Mouse (Mus musculus): Measurements from ENCODE around the gene Cib2.
A peak's percentile ranks its signal among the peaks of the same experiment; 100 is the strongest.

Cib2 gene

GRCm38 (mm10) chr9:54544212-54544953 is 15.6 kb downstream of the Cib2 start:
- DNase-seq = no peak

GRCm38 (mm10) chr9:54540801-54541200 is 19.2 kb downstream of the Cib2 start:
- DNase-seq = no peak

GRCm38 (mm10) chr9:54538684-54539083 is 21.3 kb downstream of the Cib2 start, which contains the start of gene Sh2d7:
Gene Sh2d7 (plus strand): TSS chr9:54538984.
- no peak for DNase-seq

- DNase-seq = no peak
Measured at GRCm38 (mm10) chr9:54538244-54538643, 21.8 kb downstream of the Cib2 start.

- no peak for DNase-seq
Measured at GRCm38 (mm10) chr9:54537480-54537879, 22.5 kb downstream of the Cib2 start.

- no peak for DNase-seq
Measured at GRCm38 (mm10) chr9:54537030-54537429, 23.0 kb downstream of the Cib2 start.

GRCm38 (mm10) chr9:54536236-54536635 is 23.8 kb downstream of the Cib2 start:
- DNase-seq = peak; percentile 17

GRCm38 (mm10) chr9:54533975-54534374 is 26.0 kb downstream of the Cib2 start:
- no peak for DNase-seq

- no peak for DNase-seq
Measured at GRCm38 (mm10) chr9:54532926-54533325, 27.1 kb downstream of the Cib2 start.

GRCm38 (mm10) chr9:54531421-54531820 is 28.6 kb downstream of the Cib2 start:
- no peak for DNase-seq

- no peak for DNase-seq
Measured at GRCm38 (mm10) chr9:54530836-54531235, 29.2 kb downstream of the Cib2 start.

GRCm38 (mm10) chr9:54529950-54530349 is 30.1 kb downstream of the Cib2 start:
- DNase-seq = no peak

GRCm38 (mm10) chr9:54527694-54528093 is 32.3 kb downstream of the Cib2 start:
- DNase-seq = no peak

GRCm38 (mm10) chr9:54520286-54520685 is 39.7 kb downstream of the Cib2 start:
- DNase-seq = peak; percentile 77

- DNase-seq = no peak
Measured at GRCm38 (mm10) chr9:54518921-54519320, 41.1 kb downstream of the Cib2 start.

- no peak for DNase-seq
Measured at GRCm38 (mm10) chr9:54515991-54516390, 44.0 kb downstream of the Cib2 start.

- peak; percentile 55 for DNase-seq
Measured at GRCm38 (mm10) chr9:54502873-54503272, 57.1 kb downstream of the Cib2 start.

GRCm38 (mm10) chr9:54502111-54502495 is 57.9 kb downstream of the Cib2 start:
- DNase-seq = no peak

GRCm38 (mm10) chr9:54501453-54502110 is 58.4 kb downstream of the Cib2 start, which contains the start of gene Dmxl2:
Gene Dmxl2 (minus strand): TSS chr9:54501626.
- peak; percentile 96 for DNase-seq

- DNase-seq = peak; percentile 45
Measured at GRCm38 (mm10) chr9:54500832-54501452, 59.1 kb downstream of the Cib2 start.

- no peak for DNase-seq
Measured at GRCm38 (mm10) chr9:54499791-54500190, 60.2 kb downstream of the Cib2 start.

GRCm38 (mm10) chr9:54499291-54499690 is 60.7 kb downstream of the Cib2 start:
- no peak for DNase-seq
